Mouse (Mus musculus): Measurements from ENCODE around the gene Parp12. TPM values are rescaled to one million over a fixed set of nuclear protein-coding genes. Genes with fewer than 3 reads are reported as not detected.

Parp12 gene
- 56.3 and 73.8 TPM in 2 replicates for polyA plus RNA-seq (2012; rRNA removed)

DNA sequence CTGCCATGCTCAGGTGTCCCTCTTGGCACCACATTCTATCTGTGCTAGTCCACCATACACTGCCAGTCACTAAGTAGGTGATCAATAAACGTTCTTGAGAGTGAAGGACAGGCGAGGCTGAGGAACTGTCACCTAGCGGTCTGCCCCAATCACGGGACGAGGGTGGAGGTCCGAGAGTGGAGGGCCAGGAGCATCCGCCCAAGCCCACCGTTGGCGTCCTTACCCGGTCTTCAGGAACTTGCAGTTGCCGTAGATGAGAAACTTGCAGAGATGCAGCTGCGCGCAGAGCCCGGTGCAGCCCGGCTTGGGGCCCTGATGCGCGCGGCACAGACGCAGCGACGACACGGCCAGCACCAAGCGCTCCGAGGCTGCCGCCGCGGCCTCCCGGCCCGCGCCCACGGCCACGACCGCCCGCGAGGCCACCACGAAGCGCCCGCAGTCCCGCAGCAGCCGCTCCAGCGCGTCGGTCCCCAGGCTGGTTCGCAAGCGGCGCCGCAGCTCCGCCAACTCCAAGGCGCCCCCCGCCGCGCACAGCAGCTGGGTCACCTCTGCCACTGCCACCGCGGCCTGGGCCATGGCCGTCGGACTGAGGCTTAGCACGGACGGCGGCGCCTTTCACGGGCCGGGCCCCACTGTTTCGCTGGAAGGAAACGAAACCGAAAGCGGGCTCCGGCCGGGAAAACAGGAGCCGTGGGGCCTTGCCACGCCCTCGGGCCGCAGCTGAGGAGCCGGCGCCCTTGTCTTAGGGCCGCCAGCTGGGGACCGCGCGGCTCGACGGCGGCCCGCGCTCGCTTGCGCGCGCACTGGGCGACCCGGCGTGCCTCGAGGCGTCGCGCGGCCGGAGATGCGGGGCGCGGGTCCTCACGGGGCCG lies at the start of gene Parp12:
Gene Parp12, minus strand, starts transcription at position 766 of the 872 bp plus-strand sequence.

Other genes with a start within 250 kb of the Parp12 start
- gene Tbxas1, start 242.9 kb downstream of the Parp12 start, polyA plus RNA-seq (2012; rRNA removed) = 2.9 and 3.1 TPM in 2 replicates
- gene Hipk2, start 242.2 kb downstream of the Parp12 start, polyA plus RNA-seq (2012; rRNA removed) = 16.2 and 17.8 TPM in 2 replicates
- 2.6 and 3.2 TPM in 2 replicates for gene Kdm7a, start 88.4 kb upstream of the Parp12 start, polyA plus RNA-seq (2012; rRNA removed)

Measured in colon, adult 2 months (tissue).